Mouse (Mus musculus): Measurements from ENCODE around the gene Hoxa4.

- TF ChIP-seq POLR2A (IDR thresholded peaks at IDR 0.05; ENCODE audit: low read depth, low read length) (no peak), SMC3 (IDR thresholded peaks at IDR 0.05; ENCODE audit: low read depth, low read length) (no peak), USF2 (conservative IDR thresholded peaks at IDR 0.05; ENCODE audit: low read depth, low read length) (no peak), PAX5 (IDR thresholded peaks at IDR 0.05; ENCODE audit: low read length) (no peak), RAD21 (IDR thresholded peaks at IDR 0.05; ENCODE audit: low read depth, low read length) (no peak), CTCF (conservative IDR thresholded peaks at IDR 0.05 in 1 of 2, IDR thresholded peaks at IDR 0.05 in 1 of 2; ENCODE audit: low read depth in 2 of 2, low read length in 2 of 2) (no peak)
These were observed 9.7 kb upstream of the Hoxa4 start for GRCm38 (mm10) chr6:52201269-52201668.

Measured in CH12.LX (cell line).